Mouse (Mus musculus) ES-E14 (cell line): ENCODE measurements around the gene Arid2.

Experiments used
- HCFC1 ChIP-seq: IDR thresholded peaks from 2 replicates; pipeline ENCODE4 v1.6.1; 2012; ENCODE audit warnings: low read length, inconsistent platforms, borderline replicate concordance; ENCODE audit not compliant: insufficient read depth
- ZC3H11A ChIP-seq: IDR thresholded peaks from 2 replicates; pipeline ENCODE4 v1.6.1; 2012; ENCODE audit warnings: low read depth, mild to moderate bottlenecking, inconsistent platforms, low read length, borderline replicate concordance
- ZNF384 ChIP-seq: IDR thresholded peaks from 2 replicates; pipeline ENCODE4 v1.6.1; 2012; ENCODE audit warnings: low read depth, low read length, inconsistent platforms

DNA sequence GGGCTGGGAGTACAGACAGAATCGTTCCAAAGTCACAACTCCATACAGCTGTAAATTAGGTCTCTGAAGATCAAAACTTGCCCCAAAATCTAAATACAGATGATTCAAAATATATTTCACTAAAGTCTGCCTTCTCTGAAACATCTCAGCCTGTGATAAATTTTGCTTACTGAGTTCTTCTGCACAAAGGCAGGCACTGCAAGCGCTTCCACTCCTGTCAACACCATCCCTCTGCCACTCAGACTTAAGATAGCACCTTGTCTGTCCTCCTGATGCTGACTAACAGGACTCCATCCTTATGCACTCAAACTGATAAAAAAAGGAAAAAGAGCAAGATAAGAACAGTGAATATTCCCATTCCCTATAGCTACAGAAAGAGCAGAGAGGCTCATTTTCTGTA is 13.0 kb upstream of the Arid2 start:
- no peak for TF ChIP-seq ZNF384
- no peak for TF ChIP-seq ZC3H11A
- no peak for TF ChIP-seq HCFC1
